ENCODE assay signal across 11 mouse cellular contexts in the genomic region with DNA sequence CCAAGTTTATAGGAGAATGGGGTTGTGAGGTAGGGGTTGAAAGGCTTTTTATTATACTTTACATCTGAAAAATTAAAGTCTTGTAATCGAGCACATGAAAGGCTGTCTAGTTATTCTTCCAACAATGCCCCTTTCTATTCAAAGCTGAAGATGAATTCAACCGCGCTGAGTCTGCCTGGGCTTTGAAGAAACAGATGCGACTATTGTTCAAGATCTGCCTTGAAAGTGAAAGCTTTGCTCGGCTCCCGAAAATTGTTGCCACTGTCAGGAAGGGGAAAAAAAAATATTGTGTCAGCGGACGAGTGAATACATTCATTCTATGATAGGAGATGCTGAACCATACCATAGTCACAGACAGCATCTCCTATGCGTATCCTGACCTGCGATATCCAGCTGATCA. TPM values are rescaled to one million over a fixed set of nuclear protein-coding genes. Genes with fewer than 3 reads are reported as not detected.
DNase-seq lines count a peak whose midpoint lies in the region; ATAC-seq and TF ChIP-seq lines count a peak whose summit lies in the region.
"Had no signal": no experiment of that assay in that cellular context is flagged by ENCODE, and none has a peak within 500 bp of the region (broad histone marks: within the 10 kb centered on the region; RNA-seq: fewer than 3 reads in every experiment).

No protein-coding gene starts in this region.

- peak overlapping the region; percentile 30 for H3K4me2 ChIP-seq in forebrain, embryonic 13.5 days
- peak overlapping the region; percentile 83 for H3K4me2 ChIP-seq in CH12.LX (ENCODE audit: insufficient read depth, low read depth, poor library complexity, severe bottlenecking)
- peak overlapping the region; percentile 22 for H3K4me2 ChIP-seq in forebrain, embryonic 16.5 days (ENCODE audit: low read length)
- H3K4me2 ChIP-seq in midbrain, embryonic 13.5 days (replicated peaks), result peak overlapping the region; percentile 34

- in situ Hi-C loops in CH12.LX (cut with MboI; ENCODE audit: low pct_ligation_motif_present, low pct_unique_long_range_greater_than_20kb, low sequenced_read_pairs), result no loop called here

- no peaks in the 10 kb centered on the region for H3K27me3 ChIP-seq in forebrain, embryonic 13.5 days
- 0 out of 2 replicates have a peak, but pooled peaks cover 4% of the 10 kb centered on the region for H3K27me3 ChIP-seq in forebrain, embryonic 10.5 days (ENCODE audit: poor library complexity, severe bottlenecking)
- no peaks in the 10 kb centered on the region for H3K27me3 ChIP-seq in CH12.LX (replicated peaks)
- no peaks in the 10 kb centered on the region for H3K27me3 ChIP-seq in forebrain, embryonic 16.5 days (replicated peaks; ENCODE audit: control insufficient read depth, insufficient read depth, low read length)
- no peaks in the 10 kb centered on the region for H3K27me3 ChIP-seq in midbrain, embryonic 13.5 days

- dilution Hi-C loops in CH12.LX (cut with MboI; ENCODE audit: extremely low pct_ligation_motif_present, extremely low pct_unique_long_range_greater_than_20kb, low sequenced_read_pairs), result no loop called here

- WGBS in forebrain, embryonic 13.5 days, result 22% methylated on average over 10 of the region's 10 CpGs
- 40% methylated on average over 10 of the region's 10 CpGs for WGBS in forebrain, embryonic 10.5 days
- 22% methylated on average over 10 of the region's 10 CpGs for WGBS in forebrain, embryonic 16.5 days
- WGBS in midbrain, embryonic 13.5 days, result 17% methylated on average over 10 of the region's 10 CpGs

- no peak for ATAC-seq in forebrain, embryonic 13.5 days
- ATAC-seq in forebrain, embryonic 16.5 days, result no peak
- ATAC-seq in midbrain, embryonic 13.5 days, result no peak
- ATAC-seq: liver, postnatal 0 days had no signal

- H3K27ac ChIP-seq in forebrain, embryonic 13.5 days, result no peak overlapping the region
- no peak overlapping the region for H3K27ac ChIP-seq in forebrain, embryonic 10.5 days
- H3K27ac ChIP-seq in CH12.LX (ENCODE audit: insufficient read depth, low read depth), result no peak overlapping the region
- H3K27ac ChIP-seq in forebrain, embryonic 16.5 days (ENCODE audit: low read length), result peak overlapping the region; percentile 28; the same call in 1 of the 2 replicates
- no peak overlapping the region for H3K27ac ChIP-seq in midbrain, embryonic 13.5 days

- no peak for TF ChIP-seq CTCF in CH12.LX (conservative IDR thresholded peaks at IDR 0.05 in 1 of 2, IDR thresholded peaks at IDR 0.05 in 1 of 2; ENCODE audit: low read depth in 2 of 2, low read length in 2 of 2)

- no peaks in the 10 kb centered on the region for H3K79me2 ChIP-seq in CH12.LX (replicated peaks; ENCODE audit: control insufficient read depth, extremely low read depth, insufficient read depth, poor library complexity, severe bottlenecking)

- DNase-seq in forebrain, embryonic 10.5 days (ENCODE audit: extremely low spot score, low spot score), result no peak
- no peak for DNase-seq in CH12.LX (ENCODE audit: extremely low read depth)
- DNase-seq in heart, adult 11 months, result no peak
- DNase-seq in adrenal gland, adult (ENCODE audit: inconsistent age in 2 of 2, low spot score in 1 of 2), result no peak
- DNase-seq in right cerebral cortex, postnatal 25 days, result no peak
- DNase-seq: gastrocnemius, postnatal 36 days; kidney, adult 11 months; liver, postnatal 0 days had no signal

- H3K4me3 ChIP-seq in forebrain, embryonic 13.5 days, result no peak overlapping the region
- no peak overlapping the region for H3K4me3 ChIP-seq in forebrain, embryonic 10.5 days
- H3K4me3 ChIP-seq in CH12.LX (replicated peaks in 1 of 3; ENCODE audit: low read depth in 2 of 3, low read length in 2 of 3, poor library complexity in 1 of 3), result peak overlapping the region in 1 of 3 experiments; percentile 41
- H3K4me3 ChIP-seq in forebrain, embryonic 16.5 days (replicated peaks; ENCODE audit: low read length), result no peak overlapping the region
- H3K4me3 ChIP-seq in midbrain, embryonic 13.5 days (replicated peaks), result no peak overlapping the region

- TF ChIP-seq POLR2A in CH12.LX (IDR thresholded peaks at IDR 0.05; ENCODE audit: low read depth, low read length), result no peak

- H3K9ac ChIP-seq in forebrain, embryonic 13.5 days, result no peak overlapping the region
- H3K9ac ChIP-seq in CH12.LX (ENCODE audit: insufficient read depth, low read depth), result no peak overlapping the region
- no peak overlapping the region for H3K9ac ChIP-seq in forebrain, embryonic 16.5 days (replicated peaks; ENCODE audit: low read depth, low read length)
- no peak overlapping the region for H3K9ac ChIP-seq in midbrain, embryonic 13.5 days (replicated peaks)
- H3K9ac ChIP-seq: liver, postnatal 0 days had no signal

- peaks cover 9% of the 10 kb centered on the region for H3K4me1 ChIP-seq in forebrain, embryonic 13.5 days
- H3K4me1 ChIP-seq in forebrain, embryonic 10.5 days, result peaks cover 41% of the 10 kb centered on the region
- peaks cover 2 to 13% of the 10 kb centered on the region in 2 experiments; a peak in 2 of 4 replicates for H3K4me1 ChIP-seq in CH12.LX (ENCODE audit: control insufficient read depth in 1 of 2, insufficient read depth in 2 of 2)
- peaks cover 4% of the 10 kb centered on the region; the same call in 1 of the 2 replicates for H3K4me1 ChIP-seq in forebrain, embryonic 16.5 days (replicated peaks; ENCODE audit: control insufficient read depth, insufficient read depth, low read length)
- peaks cover 15% of the 10 kb centered on the region for H3K4me1 ChIP-seq in midbrain, embryonic 13.5 days (replicated peaks)

- no peaks in the 10 kb centered on the region for H3K9me3 ChIP-seq in forebrain, embryonic 13.5 days (replicated peaks)
- no peaks in the 10 kb centered on the region for H3K9me3 ChIP-seq in forebrain, embryonic 10.5 days
- no peaks in the 10 kb centered on the region for H3K9me3 ChIP-seq in CH12.LX (replicated peaks; ENCODE audit: low read length)
- no peaks in the 10 kb centered on the region for H3K9me3 ChIP-seq in forebrain, embryonic 16.5 days (ENCODE audit: control insufficient read depth, low read length)
- H3K9me3 ChIP-seq in midbrain, embryonic 13.5 days, result no peaks in the 10 kb centered on the region

- H3K36me3 ChIP-seq in forebrain, embryonic 13.5 days (ENCODE audit: poor library complexity, severe bottlenecking), result no peaks in the 10 kb centered on the region
- no peaks in the 10 kb centered on the region for H3K36me3 ChIP-seq in forebrain, embryonic 10.5 days (replicated peaks)
- H3K36me3 ChIP-seq in CH12.LX (replicated peaks in 1 of 2; ENCODE audit: control insufficient read depth in 1 of 2, insufficient read depth in 1 of 2, low read length in 1 of 2), result no peaks in the 10 kb centered on the region
- no peaks in the 10 kb centered on the region for H3K36me3 ChIP-seq in forebrain, embryonic 16.5 days (ENCODE audit: control insufficient read depth, insufficient read depth)
- no peaks in the 10 kb centered on the region for H3K36me3 ChIP-seq in midbrain, embryonic 13.5 days

- TF ChIP-seq RAD21 in CH12.LX (IDR thresholded peaks at IDR 0.05; ENCODE audit: low read depth, low read length), result no peak

- no peak for TF ChIP-seq EP300 in CH12.LX (IDR thresholded peaks at IDR 0.05; ENCODE audit: low read length)

TF ChIP-seq in CH12.LX, 34 proteins besides CTCF, POLR2A, EP300 and RAD21:
- TF ChIP-seq SMC3 (IDR thresholded peaks at IDR 0.05; ENCODE audit: low read depth, low read length) (no peak), PAX5 (IDR thresholded peaks at IDR 0.05; ENCODE audit: low read length) (no peak), CHD2 (IDR thresholded peaks at IDR 0.05; ENCODE audit: low read length) (no peak), IRF4 (IDR thresholded peaks at IDR 0.05; ENCODE audit: low read depth, low read length) (no peak), MEF2A (IDR thresholded peaks at IDR 0.05; ENCODE audit: borderline replicate concordance, low read depth, low read length) (no peak), BHLHE40 (IDR thresholded peaks at IDR 0.05; ENCODE audit: low read depth, low read length) (no peak), NELFE (IDR thresholded peaks at IDR 0.05; ENCODE audit: low read depth, low read length) (no peak), NRF1 (IDR thresholded peaks at IDR 0.05; ENCODE audit: low read depth, low read length) (no peak), ZC3H11A (IDR thresholded peaks at IDR 0.05; ENCODE audit: low read depth, low read length) (no peak), ETS1 (conservative IDR thresholded peaks at IDR 0.05; ENCODE audit: low read depth, low read length) (no peak), ZNF384 (IDR thresholded peaks at IDR 0.05; ENCODE audit: low read depth, low read length) (no peak), ZKSCAN1 (IDR thresholded peaks at IDR 0.05; ENCODE audit: borderline replicate concordance, low read depth, low read length) (no peak), RCOR1 (conservative IDR thresholded peaks at IDR 0.05; ENCODE audit: low read depth, low read length) (no peak), ELF1 (IDR thresholded peaks at IDR 0.05; ENCODE audit: low read depth, low read length) (no peak), SIN3A (IDR thresholded peaks at IDR 0.05; ENCODE audit: low read length) (no peak)

RNA-seq across cellular contexts. Expression of a gene that starts 16.9 kb away (rescaled TPM):
- 23.7 and 24.0 TPM in 2 replicates for polyA plus RNA-seq in forebrain, embryonic 13.5 days (2015; fragmentation: Nextera tagmentation; extraction: Ambion mirVana)
- polyA plus RNA-seq in forebrain, embryonic 10.5 days (2016; fragmentation: Nextera tagmentation; extraction: Ambion mirVana), result 20.9 and 22.4 TPM in 2 replicates
- total RNA-seq in CH12.LX (2012; rRNA removed) (0.46 and 0.59 TPM in 2 replicates), CH12.LX (2014; rRNA removed) (0.59 and 0.99 TPM in 2 replicates)
- 0.78 and 0.93 TPM in 2 replicates for polyA plus RNA-seq in CH12.LX (2012; ENCODE audit: insufficient read length, low read depth)
- 8.1 and 10.0 TPM in 2 replicates for polyA plus RNA-seq in forebrain, embryonic 16.5 days (2015; fragmentation: Nextera tagmentation; extraction: Ambion mirVana)
- 8.9 and 12.3 TPM in 2 replicates for polyA plus RNA-seq in midbrain, embryonic 13.5 days (2015; fragmentation: Nextera tagmentation; extraction: Ambion mirVana)

RNA-seq across cellular contexts. Expression of a gene that starts 50.0 kb away (rescaled TPM):
- 2.6 and 3.0 TPM in 2 replicates for polyA plus RNA-seq in forebrain, embryonic 13.5 days (2015; fragmentation: Nextera tagmentation; extraction: Ambion mirVana)
- 2.7 and 3.2 TPM in 2 replicates for polyA plus RNA-seq in forebrain, embryonic 10.5 days (2016; fragmentation: Nextera tagmentation; extraction: Ambion mirVana)
- 1.2 and 1.3 TPM in 2 replicates for total RNA-seq in CH12.LX (2012; rRNA removed)
- 1.0 and 1.2 TPM in 2 replicates for total RNA-seq in CH12.LX (2014; rRNA removed)
- 2.4 and 4.0 TPM in 2 replicates for polyA plus RNA-seq in CH12.LX (2012; ENCODE audit: insufficient read length, low read depth)
- 3.3 and 4.9 TPM in 2 replicates for polyA plus RNA-seq in forebrain, embryonic 16.5 days (2015; fragmentation: Nextera tagmentation; extraction: Ambion mirVana)
- polyA plus RNA-seq in midbrain, embryonic 13.5 days (2015; fragmentation: Nextera tagmentation; extraction: Ambion mirVana), result 2.7 and 3.0 TPM in 2 replicates

Comparison
In these comparisons a context has a peak if more than half of its experiments do, and no peak if none do; other contexts are left out.
1. H3K4me2 ChIP-seq: peak in every context shown above with its lines; median percentile 83 in CH12.LX; 34 in midbrain, embryonic 13.5 days; 30 in forebrain, embryonic 13.5 days; 22 in forebrain, embryonic 16.5 days.